Mouse (Mus musculus) ovary, postnatal 10 days (tissue): ENCODE data around the gene Ppp1r9a.

Experiments
- DNase-seq: peaks from one replicate; pipeline ENCODE4 v3.0.0; 2022; ENCODE audit warnings: low spot score

The Ppp1r9a gene

DNA sequence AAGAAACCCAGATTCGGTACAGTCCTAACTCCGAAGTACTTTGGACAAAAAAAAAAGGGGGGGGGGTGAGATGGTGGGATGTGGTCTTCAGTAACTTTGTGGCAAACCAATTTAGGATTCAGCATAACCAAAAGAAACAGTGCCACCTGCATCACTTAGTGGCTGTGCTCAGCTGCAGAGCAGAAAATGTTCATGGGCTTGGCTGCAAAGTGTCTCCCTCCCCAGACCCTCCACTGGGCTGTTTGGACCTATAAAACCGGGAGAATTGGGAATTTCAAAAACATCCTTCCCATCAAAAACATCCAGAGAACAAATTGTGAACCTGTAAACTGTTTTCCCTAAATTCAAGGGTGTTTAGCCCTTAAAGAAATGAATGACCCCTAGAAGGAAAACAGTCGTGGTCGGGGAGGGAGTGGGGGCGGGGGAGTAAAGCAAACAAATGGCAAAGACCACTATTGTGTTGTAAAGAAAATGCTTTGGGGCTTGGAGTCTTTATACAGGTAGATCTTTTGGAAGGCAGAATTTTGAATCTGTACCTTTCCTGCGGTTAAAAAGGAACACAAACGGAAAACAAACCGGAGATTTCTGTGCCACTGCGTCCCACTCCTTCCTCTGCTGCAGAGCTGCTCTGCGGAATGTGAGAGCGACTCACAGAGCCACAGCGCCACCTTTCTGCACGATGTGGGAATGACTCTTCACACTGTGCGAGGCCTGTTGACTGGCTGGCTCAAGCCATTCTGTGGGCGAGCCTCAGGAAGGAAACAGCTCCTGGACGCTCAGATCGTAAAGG, 207.4 kb downstream of the Ppp1r9a start:
- DNase-seq: peak; percentile 57

DNA sequence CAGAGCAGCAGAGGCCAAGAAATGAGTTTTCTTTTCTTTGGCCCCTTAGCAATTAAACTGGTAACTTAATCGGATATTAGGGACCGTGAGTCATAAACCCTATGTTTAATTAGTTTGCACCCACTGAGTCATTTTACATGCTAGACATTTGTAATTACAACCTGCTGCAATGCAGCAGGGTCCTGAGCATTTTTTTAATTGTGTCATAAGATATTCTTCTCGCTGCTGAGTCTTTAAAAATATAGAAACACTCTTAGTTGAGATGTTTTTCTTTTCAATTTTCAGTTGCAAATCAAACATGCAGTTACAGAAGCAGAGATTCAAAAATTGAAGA, 208.0 kb downstream of the Ppp1r9a start:
- no peak for DNase-seq

- DNase-seq: no peak
These were observed 210.4 kb downstream of the Ppp1r9a start for GRCm38 (mm10) chr6:5113103-5113502.

DNA sequence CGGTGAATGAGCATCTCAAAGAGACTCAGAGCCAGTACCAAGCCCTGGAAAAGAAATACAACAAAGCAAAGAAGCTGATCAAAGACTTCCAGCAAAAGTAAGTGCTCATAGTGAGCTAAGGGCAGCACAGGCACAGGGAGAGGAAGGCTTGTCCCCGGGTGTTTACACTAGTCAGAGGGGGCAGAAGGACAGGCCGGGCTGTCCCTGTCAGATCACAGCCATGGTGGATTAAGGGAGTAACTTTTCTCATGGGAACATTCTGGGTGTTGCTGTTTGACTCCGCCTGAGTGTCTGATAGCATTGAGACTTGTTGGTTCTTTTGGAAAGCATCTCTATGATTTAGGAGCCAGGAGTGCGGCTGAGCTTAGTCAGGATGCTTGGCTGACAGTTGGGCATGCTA, 211.0 kb downstream of the Ppp1r9a start:
- no peak for DNase-seq

GRCm38 (mm10) chr6:5114857-5115256, 212.1 kb downstream of the Ppp1r9a start:
- no peak for DNase-seq

DNA sequence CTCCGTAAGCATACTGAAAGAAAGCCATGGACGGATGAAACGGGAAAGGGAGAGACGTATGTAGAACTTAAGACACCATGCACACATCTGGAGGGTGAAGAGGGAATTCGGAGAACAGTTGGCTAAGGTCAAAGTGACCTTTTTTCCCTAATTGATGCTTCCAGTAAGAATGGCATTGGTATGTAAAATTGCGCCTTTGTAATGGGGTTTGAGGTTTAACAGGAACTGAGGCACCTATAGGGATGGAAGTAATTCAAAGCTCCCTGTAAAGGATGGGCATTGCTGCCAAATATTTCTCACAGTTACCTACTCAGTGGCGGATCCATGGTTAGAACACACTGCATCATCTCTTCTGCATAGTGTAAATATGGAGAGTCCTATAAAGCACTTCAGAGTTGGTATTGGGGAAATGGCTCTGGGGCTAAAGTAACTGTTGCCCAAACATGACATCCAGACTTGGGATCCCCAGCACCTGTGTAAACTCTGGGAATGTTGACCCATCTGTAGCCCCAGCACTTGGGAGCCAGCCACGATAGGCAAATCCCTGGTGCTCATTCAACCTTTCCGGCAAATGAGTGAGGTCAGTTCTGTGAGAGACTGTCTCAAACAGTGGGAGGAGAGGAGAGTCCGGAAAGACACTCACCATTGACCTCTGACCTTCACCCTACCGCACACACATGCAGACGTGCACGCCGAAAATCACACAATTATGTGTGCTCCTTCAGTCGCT, 216.6 kb downstream of the Ppp1r9a start:
- DNase-seq: no peak

GRCm38 (mm10) chr6:5120229-5120628, 217.5 kb downstream of the Ppp1r9a start:
- no peak for DNase-seq

- no peak for DNase-seq
These were observed 226.8 kb downstream of the Ppp1r9a start for GRCm38 (mm10) chr6:5129364-5130093.

DNA sequence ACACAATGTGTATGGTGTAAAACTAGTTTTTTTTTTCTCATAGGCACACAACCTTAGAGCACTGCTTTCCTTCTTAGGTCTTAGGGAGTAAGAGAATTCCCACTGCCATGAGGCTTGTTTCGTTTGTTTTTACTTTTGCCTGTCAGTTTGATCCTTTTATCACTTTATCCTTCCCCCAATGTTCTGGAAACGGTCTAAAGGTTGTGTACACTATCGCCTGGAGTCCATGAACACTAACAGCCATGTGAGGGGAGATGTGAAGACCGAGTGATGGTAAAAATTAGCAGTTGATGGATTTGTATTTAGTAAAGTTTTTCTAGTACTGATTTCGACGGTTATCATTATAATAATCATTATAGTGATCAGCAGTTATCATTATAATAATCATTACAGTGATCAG, 232.3 kb downstream of the Ppp1r9a start:
- DNase-seq: no peak

DNA sequence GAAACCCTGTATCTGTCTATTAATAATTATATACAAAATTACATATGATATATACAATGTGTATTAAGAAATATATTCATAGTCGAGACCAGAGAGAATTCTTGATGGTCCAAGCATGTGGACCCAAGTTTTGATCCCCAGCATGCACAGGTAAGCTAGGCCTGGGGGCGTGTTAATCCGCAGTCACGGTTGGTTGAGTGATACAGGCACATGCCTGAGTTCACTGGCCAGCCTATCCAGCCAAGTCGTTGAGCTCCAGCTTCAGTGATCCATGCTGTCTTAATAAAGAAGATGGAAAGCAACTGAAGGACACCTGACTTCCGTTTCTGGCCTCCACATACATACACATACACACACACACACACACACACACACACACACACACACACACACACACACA, 233.3 kb downstream of the Ppp1r9a start:
- no peak for DNase-seq

- DNase-seq: no peak
These were observed 236.3 kb downstream of the Ppp1r9a start for GRCm38 (mm10) chr6:5138875-5139631.

- no peak for DNase-seq
These were observed 236.9 kb downstream of the Ppp1r9a start for GRCm38 (mm10) chr6:5139666-5140065.

DNA sequence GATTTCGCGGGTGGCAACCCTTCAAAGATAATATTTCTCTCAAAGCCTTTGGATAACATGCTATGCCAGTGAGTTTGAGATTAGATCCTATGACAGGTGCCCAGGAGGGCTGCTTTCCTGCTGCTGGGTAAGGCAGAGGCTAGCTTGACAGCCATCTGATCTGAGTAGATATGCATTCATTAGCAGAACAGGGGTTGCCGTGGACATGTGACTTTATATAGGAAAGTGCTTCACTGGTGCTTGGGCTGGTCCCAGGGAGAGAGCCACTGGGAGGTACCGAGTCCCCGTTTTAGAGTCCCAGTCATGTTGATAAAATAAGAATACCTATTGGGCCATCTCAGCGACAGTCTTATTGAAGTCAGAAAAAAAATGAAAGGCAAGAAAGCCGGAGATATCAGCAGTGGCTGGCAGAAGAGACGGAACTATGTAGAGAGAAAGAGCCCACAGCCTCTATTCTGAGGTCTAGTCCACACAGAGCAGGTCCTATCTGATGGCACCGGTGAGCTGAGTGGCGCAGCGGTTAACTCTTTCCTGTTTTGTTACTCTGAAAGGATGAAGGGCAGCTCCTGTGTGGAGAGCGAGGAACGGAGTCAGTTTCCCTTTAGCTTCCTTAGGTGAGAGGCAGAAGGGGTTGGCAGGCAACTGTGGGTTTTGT, 244.9 kb downstream of the Ppp1r9a start:
- no peak for DNase-seq

GRCm38 (mm10) chr6:5149941-5150340, 247.2 kb downstream of the Ppp1r9a start:
- DNase-seq: no peak

GRCm38 (mm10) chr6:5151171-5151570, 248.5 kb downstream of the Ppp1r9a start:
- no peak for DNase-seq

GRCm38 (mm10) chr6:5152185-5152584, 249.5 kb downstream of the Ppp1r9a start:
- DNase-seq: no peak

DNA sequence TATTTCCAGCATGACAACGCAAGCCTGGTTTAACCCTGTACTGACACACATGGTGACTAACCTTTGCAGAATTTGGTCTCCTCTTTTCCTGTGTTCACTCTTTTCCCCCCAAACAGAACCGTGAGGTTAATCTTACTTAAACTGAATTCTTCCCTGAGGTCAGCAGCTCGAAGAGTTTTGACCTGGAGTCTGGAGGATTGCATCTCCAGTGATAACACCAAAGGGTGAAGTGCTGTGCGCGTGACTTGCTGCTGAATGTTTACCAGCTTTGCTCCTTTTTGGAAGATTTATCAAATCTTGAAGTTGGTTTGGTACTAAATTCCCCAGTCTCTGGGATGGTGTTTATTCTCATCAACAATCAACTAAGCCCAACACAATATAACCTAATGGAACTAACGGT, 252.1 kb downstream of the Ppp1r9a start:
- DNase-seq: no peak

DNA sequence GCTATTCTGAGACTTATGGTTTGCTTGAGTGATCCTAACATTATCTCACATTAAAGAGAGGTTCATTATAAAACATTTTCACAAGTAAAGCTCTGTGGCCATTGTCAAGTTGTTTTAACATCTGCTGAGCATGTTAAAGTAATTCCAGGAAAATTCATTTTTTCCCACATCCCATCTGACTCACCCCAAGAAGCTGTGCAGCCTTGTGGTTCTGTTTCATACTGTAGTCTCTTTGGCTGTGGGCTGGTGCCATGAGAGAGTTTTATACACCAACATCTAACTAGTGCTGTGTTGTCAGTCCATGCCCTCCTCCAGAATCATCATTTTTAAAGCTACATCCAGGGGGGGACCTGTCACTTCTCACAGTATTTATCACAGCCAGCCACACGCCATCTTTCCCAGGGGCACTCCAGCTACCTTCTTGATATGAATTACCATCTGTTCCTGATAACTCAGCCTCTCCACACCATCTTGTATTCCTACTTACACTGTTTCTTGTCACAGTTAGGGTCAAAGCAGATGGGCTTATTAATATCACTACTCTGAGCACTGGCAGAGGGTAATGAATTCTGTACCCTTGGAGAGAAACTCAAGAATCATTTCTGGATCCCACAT, 252.7 kb downstream of the Ppp1r9a start:
- DNase-seq: no peak

DNA sequence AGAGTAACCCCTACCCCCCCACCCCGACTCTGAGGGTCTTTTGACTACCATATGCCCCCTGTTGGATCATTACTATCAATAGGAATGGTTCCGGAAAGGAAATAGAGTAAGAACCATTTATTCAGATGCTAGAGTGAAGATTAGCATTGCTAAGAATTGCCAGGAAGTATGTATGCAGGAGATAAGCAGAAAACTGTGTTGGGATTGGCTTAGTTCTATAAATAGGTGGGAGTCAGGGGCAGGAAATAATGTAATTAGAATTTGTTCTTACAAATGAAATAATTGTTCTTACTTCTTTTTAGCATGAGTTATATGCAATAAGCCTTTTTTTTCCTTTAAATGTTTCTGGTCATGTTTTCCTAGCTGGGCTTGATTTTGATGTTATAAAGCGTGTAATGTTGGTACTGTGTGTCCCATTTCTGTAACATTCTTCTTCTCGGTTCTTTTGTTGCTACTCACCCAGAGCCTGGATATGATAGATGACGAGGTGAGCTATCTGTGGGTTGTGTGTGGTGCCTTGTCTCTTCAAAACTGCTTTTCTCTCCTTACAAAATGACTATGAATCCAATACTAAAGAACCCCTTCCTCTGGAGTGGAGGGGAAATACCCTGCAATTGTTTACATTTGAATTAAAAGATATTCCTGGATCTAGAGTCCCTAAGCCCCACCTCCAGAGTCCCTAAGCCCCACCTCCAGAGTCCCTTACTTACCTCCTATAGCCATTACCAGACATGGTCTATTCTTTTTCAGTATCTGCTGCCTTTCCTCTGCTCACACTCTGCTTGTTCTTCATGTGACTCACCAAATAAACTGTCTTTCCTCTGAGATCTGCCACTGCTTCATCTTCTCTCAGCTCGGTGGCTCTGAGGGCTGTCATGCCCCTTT, 254.1 kb downstream of the Ppp1r9a start:
- no peak for DNase-seq

DNA sequence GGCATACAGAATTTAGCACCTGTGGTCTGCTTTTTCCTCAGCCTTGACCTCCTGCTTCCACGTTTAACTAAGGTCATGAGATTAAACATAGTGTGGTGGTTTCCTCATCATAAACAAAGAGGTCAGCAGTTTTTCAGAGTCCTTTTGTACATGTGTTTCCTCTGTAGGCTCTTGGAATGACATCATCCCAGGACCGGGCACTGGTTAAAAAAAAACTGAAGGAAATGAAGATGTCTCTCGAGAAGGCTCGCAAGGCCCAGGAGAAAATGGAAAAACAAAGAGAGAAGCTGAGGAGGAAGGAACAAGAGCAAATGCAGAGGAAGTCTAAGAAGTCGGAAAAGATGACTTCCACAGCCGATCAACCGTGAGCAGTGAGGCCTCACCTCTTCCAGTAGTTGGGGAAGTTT, 256.7 kb downstream of the Ppp1r9a start:
- DNase-seq: no peak
